Mouse (Mus musculus) ovary, postnatal 10 days (tissue): ENCODE measurements around the gene Rpl13a.
"Not testable (repeated sequence)": the region's sequence is repeated elsewhere in the genome, so short reads cannot be mapped to it uniquely, and the experiment has no call there.

ENCODE experiments used
- DNase-seq: peaks from one replicate; pipeline ENCODE4 v3.0.0; 2022; ENCODE audit warnings: low spot score

Rpl13a gene

GRCm38 (mm10) chr7:45156206-45156605 is 27.6 kb upstream of the Rpl13a start:
- no peak for DNase-seq

GRCm38 (mm10) chr7:45155590-45155989 is 27.0 kb upstream of the Rpl13a start:
- DNase-seq = no peak

- DNase-seq = peak; percentile 25
These were observed 26.5 kb upstream of the Rpl13a start for GRCm38 (mm10) chr7:45154993-45155514.

GRCm38 (mm10) chr7:45154096-45154992 is 25.8 kb upstream of the Rpl13a start, which contains the start of the genes Pih1d1 and Aldh16a1:
Gene Pih1d1, plus strand, starts transcription at chr7:45154303.
Gene Aldh16a1, minus strand, starts transcription at chr7:45154584.
- peak; percentile 98 for DNase-seq

GRCm38 (mm10) chr7:45153586-45153985 is 25.0 kb upstream of the Rpl13a start:
- no peak for DNase-seq

GRCm38 (mm10) chr7:45153052-45153451 is 24.5 kb upstream of the Rpl13a start:
- not testable (repeated sequence) for DNase-seq

GRCm38 (mm10) chr7:45151303-45151702 is 22.7 kb upstream of the Rpl13a start:
- DNase-seq = peak; percentile 33

- DNase-seq = no peak
These were observed 21.8 kb upstream of the Rpl13a start for GRCm38 (mm10) chr7:45150321-45150720.

GRCm38 (mm10) chr7:45149545-45149944 is 21.0 kb upstream of the Rpl13a start:
- no peak for DNase-seq

GRCm38 (mm10) chr7:45148534-45149098 is 20.1 kb upstream of the Rpl13a start:
- no peak for DNase-seq

- no peak for DNase-seq
These were observed 19.3 kb upstream of the Rpl13a start for GRCm38 (mm10) chr7:45147899-45148298.

- no peak for DNase-seq
These were observed 18.7 kb upstream of the Rpl13a start for GRCm38 (mm10) chr7:45147267-45147666.

GRCm38 (mm10) chr7:45145460-45145859 is 16.9 kb upstream of the Rpl13a start:
- no peak for DNase-seq

GRCm38 (mm10) chr7:45144368-45145174 is 16.0 kb upstream of the Rpl13a start:
- no peak for DNase-seq

- no peak for DNase-seq
These were observed 13.4 kb upstream of the Rpl13a start for GRCm38 (mm10) chr7:45141914-45142313.

GRCm38 (mm10) chr7:45141319-45141718 is 12.8 kb upstream of the Rpl13a start:
- no peak for DNase-seq

- DNase-seq = no peak
These were observed 11.6 kb upstream of the Rpl13a start for GRCm38 (mm10) chr7:45139904-45140723.

GRCm38 (mm10) chr7:45138403-45138802 is 9.8 kb upstream of the Rpl13a start:
- DNase-seq = no peak

- DNase-seq = no peak
These were observed 8.8 kb upstream of the Rpl13a start for GRCm38 (mm10) chr7:45137171-45138006.

- DNase-seq = peak; percentile 93
These were observed 7.5 kb upstream of the Rpl13a start, which contains the start of the genes Gm45713 and Flt3l for GRCm38 (mm10) chr7:45135993-45136567. Gene Gm45713, minus strand, starts transcription at chr7:45136231. Gene Flt3l, minus strand, starts transcription at chr7:45136432.
